Mouse (Mus musculus) kidney, postnatal 25 days (tissue): ENCODE data around the gene Arrdc5.

Experiments
- DNase-seq, 2 experiments: peaks; one replicate each; pipeline ENCODE4 v3.0.0; 2021; ENCODE audit warnings: mixed read lengths in 2 of 2

Gene Arrdc5

DNA sequence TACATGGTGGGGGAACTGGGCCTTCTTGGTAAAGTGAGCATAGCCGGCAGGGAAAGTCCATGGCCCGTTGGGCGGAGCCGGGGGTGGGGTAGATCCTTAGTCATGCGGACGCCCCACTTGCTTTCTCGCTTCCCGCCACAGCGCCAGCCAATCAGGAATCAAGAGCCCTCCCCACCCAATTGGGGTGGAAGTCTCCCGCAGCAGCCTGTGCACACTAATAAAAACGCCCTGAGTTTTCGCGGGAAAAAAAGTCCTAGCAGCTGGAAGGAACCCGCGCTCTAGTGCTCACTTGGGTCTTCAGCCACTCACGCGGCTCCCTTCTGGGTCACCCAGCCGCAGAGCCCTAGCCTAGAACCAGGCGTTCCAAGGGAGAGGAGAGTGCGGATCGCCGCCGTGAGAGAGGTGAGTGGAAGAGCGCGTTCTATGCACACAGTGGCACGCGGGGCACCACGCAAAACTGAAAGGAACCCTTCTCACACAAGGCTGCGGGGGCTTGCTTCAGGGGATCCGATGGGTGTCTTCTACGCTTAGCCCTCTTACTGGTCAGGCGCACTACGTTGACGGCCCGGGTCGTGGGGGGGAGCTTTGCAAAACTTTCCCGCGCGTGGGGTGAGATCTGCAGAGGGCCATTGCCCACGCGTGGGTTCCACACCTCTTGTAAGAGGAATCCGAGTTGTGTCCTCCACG, 3.2 kb upstream of the Arrdc5 start, which contains the start of gene Uhrf1:
Gene Uhrf1, plus strand, starts transcription at position 162 of the 687 bp plus-strand sequence.
- peak; percentile 82 to 93 for DNase-seq

DNA sequence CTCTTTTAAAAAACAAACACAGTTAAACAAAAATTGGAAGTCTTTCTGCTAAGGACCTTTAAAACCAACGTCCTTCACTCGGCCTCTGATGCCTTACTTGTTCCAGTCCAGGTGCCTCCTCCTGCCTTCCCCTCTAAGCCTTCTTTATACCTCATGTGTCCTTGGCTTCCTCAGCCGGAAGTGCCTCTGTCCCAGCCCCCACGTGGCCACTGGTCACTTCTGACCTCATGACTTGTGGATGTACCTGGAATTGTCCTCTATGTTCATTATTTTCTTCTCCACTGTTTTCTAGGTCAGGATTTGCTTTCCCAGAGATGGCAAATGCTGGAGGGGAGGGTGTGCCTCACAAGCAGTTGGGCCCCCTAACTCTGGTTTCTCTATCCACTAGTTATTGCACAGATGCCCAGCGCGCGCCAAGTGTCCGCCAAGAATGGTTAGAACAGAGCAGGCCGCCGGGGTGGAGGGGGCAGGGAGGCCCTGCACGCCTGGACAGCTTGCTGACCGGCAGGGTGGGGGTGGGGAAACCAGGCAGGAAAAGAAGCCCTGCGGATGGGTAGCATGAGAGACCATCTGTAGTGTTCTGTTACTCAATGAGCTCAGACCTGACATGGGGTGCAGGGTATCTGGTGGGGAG, 2.4 kb upstream of the Arrdc5 start:
- peak; percentile 52 to 78 for DNase-seq

DNA sequence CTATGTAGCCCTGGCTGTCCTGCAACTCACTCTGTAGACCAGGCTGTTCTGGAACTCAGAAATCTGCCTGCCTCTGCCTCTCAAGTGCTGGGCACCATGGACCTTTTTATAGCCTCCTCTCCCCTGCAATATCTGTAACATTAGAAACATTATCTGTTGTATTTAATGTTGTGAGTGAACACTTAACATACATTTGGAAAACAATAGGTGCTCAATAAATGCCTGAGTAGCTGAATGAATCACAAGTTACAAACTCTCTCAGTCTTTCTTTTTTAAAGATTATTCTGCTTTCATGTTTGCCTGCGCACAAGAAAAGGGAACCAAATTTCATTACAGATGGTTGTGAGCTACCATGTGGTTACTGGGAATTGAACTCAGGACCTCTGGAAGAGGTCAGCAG, 1.8 kb downstream of the Arrdc5 start:
- DNase-seq: no peak

DNA sequence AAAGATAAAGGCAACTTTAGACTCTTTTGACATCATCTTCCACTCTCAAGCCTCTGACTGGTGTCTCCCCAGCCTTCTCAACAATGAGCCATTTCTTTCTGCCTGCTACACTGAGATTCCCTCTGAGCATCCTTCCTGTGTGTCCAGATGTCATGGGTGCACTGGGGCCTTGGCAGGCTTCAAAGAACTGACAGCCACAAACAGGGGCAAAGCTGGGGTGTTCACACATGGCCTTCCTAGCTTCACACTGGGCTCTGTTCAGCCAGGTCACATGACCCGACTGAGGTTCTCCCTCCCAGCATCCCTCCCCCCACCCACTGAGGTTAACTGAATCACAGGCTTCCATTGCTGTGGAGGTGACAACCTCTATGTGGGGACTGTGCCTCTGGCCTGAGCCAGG, 3.9 kb downstream of the Arrdc5 start:
- DNase-seq: no peak

DNA sequence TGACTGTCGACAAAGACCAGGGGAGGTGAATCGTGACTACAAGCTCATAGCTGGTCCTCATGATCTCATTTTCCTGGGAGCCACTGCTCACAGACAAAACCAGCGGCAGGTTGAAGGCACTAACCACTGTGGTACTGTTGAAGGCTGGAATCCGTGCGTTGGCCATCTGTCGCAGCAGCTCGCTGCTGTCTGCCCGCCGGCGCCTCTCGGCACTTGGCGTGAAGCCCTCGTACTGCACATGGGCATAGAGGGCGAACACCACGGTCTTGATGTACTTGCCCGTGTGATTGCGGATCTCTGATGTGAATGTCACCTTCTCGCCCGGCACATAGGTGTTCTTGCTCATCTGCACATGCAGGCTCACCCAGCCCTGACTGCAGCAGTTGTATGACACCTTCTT, 5.8 kb downstream of the Arrdc5 start:
- DNase-seq: no peak

DNA sequence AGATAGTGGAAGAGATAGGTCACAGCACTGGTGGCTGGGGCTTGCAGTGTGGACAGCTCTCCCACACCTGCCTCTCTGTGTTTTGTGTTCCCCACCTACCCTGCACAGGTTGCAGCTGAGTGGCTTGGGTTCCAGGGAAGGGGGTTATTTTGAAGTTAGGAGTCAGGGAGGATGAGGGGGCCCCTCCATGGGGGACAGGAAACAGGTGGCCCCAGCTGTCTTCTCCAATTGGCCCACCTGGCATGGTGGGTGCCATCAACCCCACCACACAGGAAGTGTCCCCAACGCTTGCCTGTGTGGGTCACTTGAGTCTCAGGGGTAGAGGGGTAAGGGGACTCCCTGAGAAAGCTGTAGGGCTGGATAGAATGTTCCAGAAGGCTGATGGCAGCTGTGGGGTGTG, 6.8 kb downstream of the Arrdc5 start:
- DNase-seq: no peak

DNA sequence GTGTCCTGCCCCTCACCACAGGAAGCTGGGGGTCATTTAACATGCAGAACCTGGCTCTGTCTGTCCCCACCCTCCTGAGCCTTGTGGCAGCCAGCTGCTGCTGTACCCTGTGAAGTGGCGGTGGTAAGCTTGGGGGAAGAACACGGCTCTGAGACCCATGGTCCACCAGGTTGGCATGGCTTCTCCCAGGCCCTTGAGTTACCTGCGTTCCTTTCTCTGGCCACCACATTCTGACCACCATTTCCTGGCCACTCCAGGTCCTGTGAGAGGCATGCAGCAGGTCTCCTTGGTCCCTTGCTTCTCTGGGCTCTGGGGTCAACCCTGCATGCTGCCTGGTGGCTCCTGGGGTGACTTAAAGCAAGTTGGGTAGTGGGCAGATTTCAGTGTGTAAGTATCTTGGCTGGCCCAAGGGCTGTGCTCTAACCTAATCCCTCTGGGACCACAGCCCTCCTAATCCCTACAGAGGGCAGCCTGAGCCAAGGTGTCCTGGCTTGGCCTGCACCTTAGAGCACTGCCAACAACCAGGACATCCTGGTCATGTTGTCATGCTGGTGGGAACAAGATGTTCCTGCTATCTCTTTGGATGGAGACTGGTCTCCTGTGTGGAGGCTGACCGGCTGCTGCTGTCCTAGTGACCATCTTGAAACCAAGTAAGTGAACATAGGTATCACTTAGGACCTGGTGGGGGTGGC, 7.4 kb downstream of the Arrdc5 start, which contains the start of gene Plin3:
Gene Plin3, minus strand, starts transcription at position 343 of the 692 bp plus-strand sequence.
- no peak for DNase-seq

DNA sequence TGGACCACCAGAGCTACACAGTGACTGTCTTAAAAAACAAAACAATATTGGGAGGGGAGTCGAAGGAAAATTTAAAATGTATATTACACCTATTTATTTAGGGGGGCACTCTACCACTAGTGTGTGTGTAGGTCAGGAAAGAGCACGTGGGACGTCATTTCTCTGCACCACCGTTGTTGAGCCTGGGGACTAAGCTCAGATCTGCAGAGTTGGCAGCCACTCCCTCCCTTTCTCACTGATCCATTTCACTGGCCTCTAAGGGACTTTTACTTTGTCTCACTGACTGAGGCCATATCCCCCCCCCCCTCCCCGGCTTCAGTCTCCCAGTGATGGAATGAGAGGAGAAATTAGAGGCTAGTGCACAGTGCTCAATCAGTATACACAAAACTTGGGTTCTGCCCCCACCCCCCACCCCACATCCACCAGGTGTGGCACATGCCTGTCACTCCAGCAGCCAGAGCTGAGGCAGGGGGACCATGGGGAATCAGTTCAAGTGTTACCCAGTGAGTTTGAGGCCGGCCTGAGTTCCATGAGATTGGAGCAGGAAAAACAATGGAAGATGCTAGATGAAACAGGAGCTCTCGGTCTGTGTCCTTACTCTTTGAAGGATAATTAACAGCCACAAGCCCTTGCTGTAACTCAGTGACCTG, 8.1 kb downstream of the Arrdc5 start:
- DNase-seq: peak in 1 of 2 experiments; percentile 62

DNA sequence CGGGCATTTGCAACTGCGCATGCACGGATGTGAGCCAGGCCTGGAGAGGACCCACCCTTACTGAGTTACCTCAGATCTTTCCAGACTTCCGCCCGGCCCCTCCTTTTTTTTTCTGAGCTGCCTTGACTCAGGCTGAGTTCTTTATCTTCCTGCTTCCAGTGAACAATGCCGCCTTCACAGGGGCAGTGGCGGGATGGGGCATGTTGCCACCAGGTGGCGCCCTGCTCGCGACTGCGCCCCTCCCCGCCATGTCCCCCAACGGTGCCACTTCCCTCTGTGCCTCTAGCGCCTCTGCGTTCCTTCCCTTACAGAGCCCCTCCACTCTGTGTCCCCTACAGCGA, 8.9 kb downstream of the Arrdc5 start:
- DNase-seq: peak; percentile 88 to 95

DNA sequence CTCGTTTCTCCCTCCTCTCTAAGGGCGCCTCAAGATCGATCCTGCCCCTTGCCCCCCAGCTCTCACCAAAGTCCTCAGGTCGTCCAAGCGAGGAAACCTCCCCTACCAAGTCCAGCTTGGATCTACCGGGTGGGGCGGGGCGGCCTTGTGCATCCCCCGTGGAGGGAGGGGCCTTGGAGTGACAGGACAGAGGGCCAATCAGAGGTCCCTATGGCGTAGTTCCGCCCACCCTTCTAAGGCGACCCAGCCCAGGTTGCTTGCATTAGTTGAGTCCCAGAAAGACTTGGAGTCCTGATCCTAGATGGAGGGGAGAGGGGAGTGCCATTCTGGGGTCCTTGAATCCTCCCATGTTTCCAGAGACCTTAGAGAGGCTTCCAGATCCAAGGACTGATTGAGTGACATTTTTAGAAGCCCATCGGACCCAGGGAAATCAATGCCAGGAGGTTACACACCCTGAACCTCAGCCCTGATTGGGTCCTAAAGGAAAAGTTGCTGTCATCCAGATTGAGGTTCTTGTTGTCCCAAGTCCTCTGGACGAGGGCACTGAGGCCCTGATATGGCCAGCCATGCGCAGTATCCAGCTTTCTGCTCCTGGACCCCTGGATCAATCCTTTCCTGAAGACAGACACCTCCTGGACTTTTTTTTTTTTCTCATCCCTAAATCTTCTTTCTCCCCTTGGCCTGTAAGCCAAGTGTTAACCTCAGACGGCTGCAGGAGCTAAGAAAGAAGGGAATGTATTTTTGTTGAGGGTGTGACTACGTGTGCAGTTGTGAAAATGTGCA, 9.5 kb downstream of the Arrdc5 start:
- DNase-seq: peak; percentile 98 to 99

DNA sequence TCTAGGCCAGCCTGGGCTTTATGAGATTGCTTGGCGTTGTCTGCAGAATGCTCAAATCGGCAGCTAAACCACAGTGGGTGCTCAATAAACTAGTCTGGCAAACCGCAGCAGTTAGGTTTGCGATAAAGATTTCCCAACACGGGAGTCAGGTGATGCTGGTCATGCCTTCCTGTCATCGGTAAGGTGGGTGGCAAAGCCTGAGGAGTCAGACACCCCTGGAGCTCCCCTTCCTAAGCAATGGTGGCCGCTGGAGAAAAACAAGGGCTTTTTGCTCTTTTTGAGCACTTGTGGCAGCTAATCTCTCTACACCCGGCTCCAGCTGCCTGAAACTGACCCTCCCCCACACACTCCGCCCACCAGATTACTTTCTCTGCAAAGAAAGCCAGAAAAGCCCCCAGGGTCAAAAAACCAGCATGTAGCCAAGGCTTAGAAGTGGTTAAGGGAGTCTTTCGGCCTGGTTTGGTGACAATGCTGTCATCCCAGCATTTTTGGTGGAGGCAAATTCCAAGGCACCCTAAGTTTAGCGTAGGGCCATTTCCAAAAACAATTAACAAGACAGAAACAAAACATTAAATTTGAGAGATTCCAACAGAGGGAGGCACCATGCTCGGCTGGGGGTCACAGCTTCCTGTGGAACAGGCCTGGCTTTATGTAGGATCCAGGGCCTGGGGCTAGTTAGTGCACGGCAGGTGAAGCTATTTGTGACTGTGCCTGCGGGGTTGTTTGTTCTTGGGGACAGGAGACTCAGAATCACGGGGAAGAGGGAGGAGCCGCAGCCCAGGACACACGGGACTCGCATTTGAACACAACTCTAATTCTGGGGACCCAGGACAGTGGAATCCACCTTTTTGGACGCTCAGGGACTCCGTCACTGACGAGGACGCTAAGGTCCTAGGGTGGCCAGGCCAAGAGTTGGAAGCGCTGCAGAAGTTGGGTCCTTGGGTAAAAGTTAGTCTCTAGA, 10.4 kb downstream of the Arrdc5 start:
- DNase-seq: peak; percentile 72 to 86

DNA sequence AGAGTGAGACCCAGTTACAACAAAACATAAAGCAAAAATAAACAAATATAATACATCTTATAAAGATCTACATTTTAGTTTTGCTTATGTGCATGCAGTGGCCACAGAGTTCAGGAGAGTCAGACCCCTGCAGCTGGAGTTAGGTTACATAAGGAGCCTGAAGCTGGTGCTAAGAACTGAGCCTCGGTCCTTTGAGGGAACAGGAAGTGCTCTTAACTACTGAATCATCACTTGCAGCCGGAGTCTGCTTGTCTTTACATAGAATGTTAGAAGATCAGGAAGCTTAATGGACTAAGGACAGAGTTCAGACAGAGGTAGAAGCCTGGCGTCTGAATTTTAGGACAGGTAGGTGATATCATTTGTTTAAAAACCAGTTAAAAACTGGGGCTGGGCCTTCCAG, 11.2 kb downstream of the Arrdc5 start:
- no peak for DNase-seq

DNA sequence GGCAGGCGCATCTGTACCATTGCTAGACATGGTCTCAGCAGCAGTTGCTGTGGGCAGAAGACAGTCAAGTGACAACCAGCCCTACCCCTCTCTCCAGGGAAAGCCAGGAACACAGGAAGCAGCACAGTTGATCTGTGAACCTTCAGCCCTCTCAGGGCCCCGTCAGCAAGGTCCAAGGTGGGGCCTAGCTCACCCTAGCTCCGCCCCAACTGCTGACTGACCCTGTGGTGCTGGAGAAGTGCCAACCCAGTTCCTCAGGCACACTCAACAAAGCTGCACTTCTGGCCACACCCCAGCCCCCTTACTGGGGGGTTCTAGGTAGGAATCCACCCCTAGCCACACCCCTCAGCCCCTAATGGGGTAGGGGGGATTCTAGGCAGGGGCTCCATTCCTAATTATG, 12.3 kb downstream of the Arrdc5 start:
- peak; percentile 83 to 90 for DNase-seq

DNA sequence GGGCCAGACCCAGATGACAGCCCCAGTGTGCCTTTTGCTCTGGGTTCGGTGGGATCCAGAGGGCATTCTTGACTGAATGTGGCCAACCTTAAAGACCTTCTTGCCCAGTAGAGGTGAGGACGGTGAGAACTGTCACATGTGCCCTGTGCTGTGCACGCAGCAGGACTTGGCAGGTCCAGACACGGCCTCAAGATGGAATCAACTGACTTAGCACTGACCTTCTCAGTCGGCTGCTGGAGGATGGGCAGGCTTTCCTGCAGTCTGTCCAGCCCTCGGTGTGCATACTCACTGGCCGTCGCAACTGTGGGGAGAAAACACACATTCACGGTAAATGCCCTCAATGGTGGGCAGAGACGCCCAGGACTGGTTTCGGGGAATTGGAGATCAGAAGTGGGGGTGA, 14.1 kb downstream of the Arrdc5 start:
- DNase-seq: peak in 1 of 2 experiments; percentile 12

DNA sequence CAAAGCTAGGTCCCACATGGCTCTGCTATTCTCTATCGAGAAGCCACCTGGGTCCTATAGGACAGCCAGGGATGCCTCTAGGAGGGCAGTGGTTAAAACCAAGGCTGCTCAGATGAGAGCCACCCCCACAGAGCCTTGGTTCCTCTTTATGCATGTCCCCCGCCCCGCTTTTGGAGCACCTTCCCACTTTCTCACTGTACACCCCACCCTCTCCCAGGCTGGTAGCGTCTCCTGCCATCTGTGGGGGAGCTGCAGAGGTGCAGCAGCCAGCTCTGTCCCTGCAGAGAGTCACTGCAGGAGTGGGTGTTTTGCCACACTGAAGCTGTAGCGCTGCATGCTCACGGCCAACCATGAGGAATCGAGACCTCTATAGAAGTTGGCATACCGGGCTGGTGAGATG, 16.8 kb downstream of the Arrdc5 start:
- DNase-seq: peak in 1 of 2 experiments; percentile 28

DNA sequence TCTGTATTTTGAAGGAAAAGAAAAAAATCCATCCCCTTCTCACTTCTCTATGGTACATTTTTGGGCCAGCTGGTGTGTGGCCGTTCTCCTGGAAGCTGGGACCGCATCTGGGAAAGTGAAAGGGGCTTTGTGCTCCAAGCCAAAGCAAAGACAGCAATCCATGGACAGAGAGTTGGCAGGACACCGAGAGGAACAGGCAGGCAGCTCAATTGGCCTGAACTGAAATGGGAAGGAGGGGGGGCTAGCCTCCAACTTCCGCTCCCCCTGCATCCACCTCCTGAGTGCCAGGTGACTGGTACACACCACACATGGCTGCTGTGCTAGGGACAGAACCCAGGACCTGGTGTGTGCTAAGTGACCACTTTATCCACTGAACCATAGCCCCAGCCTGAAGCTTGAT, 17.3 kb downstream of the Arrdc5 start:
- DNase-seq: peak in 1 of 2 experiments; percentile 17

DNA sequence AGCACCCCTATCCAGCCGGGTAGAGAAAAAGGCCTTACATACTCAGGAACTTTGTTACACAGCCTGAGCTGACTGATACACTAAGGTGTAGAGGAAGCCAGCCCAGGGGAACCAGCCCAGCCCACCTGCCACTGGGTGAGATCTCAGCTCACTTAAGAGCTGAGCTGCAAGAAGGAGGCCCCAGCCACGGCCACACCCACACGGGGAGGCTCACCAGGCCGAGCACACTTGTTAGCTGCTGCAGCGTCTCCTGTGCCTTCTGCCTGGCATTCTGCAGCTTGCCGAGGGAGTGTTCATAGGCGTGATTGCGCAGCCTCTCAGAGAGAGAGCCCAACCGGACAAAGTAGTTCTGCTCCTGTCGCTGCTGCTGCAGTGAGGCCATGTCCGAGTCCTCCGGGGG, 18.9 kb downstream of the Arrdc5 start:
- peak in 1 of 2 experiments; percentile 30 for DNase-seq

DNA sequence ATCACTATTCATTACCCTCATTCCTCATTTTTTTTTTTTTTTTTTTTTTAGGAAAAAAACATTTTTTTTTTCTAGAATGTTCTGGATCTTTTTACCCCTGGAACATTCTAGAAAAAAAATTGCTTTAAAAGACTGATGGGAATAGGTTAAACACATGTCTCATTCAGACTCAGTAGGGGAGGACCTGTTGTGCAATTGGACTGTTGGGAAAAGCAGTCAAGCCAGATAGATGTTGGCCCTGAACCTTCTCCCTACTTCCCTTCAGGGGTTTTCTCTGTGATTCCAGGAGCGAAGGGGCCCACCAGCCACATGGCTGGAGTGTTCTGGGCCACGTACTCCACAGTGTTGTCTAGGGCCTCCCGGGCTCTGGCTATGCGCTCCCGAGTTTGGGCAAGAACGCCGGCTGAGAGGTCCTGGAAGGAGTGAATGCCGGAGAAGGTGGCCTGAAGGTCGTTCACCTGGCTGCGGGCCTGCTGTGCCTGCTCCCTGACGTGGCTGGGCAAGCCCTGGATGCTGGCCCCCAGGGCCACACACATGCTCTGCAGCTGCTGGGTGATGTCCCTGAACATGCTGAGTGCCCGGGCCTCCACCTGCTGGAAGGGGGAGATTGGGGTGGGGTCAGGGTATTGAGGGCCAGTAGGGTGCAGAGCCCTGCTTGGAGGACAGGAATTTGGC, 20.5 kb downstream of the Arrdc5 start:
- DNase-seq: peak; percentile 65 to 85

DNA sequence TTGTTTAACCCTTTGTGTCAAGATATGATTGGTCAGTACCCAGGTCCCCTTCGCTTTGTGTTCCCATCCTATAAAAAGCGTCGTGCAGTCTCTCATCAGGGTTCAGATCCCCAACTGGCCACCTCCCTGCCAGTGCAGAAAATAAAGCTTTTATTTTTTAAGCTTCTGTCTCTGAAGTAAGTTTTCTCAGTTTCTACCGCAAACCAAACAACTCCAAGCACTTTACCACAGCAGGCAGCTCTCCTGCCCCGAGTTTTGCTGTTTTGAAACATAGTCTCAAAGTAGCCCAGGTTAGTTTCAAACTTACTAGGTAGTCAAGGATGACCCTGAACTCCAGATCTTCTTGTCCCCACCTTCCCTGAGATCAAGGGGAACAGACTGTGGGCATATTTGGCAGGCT, 21.7 kb downstream of the Arrdc5 start:
- no peak for DNase-seq

DNA sequence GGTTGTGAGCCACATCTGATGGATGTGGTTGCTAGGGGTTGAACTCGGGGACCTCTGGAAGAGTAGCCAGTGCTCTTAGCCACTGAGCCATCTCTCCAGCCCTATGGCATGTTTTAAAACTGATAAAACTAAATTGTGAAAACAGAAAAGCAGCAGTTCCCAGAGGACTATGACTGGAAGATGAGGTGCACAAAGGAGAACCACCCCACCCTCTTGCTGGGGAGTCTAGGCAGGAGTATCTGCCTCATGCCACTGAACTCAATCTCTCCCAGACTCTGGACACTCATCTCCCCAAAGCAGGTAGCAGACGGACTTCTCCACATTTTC, 22.6 kb downstream of the Arrdc5 start:
- DNase-seq: peak in 1 of 2 experiments; percentile 17
